Mouse (Mus musculus) liver, postnatal 0 days (tissue): Measurements from ENCODE around the gene Zfp446.

Experiments used
- CTCF ChIP-seq: sonication (generic); IDR thresholded peaks from 2 replicates; pipeline ENCODE4 v1.5.1; 2016; ENCODE audit warnings: antibody characterized with exemption, low read depth
- EP300 ChIP-seq: IDR thresholded peaks from 2 replicates; pipeline ENCODE4 v1.6.1; 2016; ENCODE audit warnings: antibody characterized with exemption, low read depth, mild to moderate bottlenecking

- TF ChIP-seq CTCF (peak; percentile 62), EP300 (no peak)
Measured at GRCm38 (mm10) chr7:12943488-12943887, 34.2 kb upstream of the Zfp446 start.
